Mouse (Mus musculus): Measurements from ENCODE around the gene Dram1. TPM values are rescaled to one million over a fixed set of nuclear protein-coding genes. Genes with fewer than 3 reads are reported as not detected.

The Dram1 gene
- total RNA-seq, 2 experiments from 2014 or later = 0.87 to 1.9 TPM

- DNase-seq (ENCODE audit: low spot score in 2 of 2) = no peak
Measured at GRCm38 (mm10) chr10:88351411-88352103, 27.3 kb downstream of the Dram1 start.

GRCm38 (mm10) chr10:88350687-88351086 lies 28.2 kb downstream of the Dram1 start:
- no peak for DNase-seq (ENCODE audit: low spot score in 2 of 2)

- no peak for DNase-seq (ENCODE audit: low spot score in 2 of 2)
Measured at GRCm38 (mm10) chr10:88349800-88350199, 29.1 kb downstream of the Dram1 start.

- no peak for DNase-seq (ENCODE audit: low spot score in 2 of 2)
Measured at GRCm38 (mm10) chr10:88346454-88347245, 32.2 kb downstream of the Dram1 start.

GRCm38 (mm10) chr10:88345899-88346401 lies 32.9 kb downstream of the Dram1 start:
- DNase-seq (ENCODE audit: low spot score in 2 of 2) = no peak

- no peak for DNase-seq (ENCODE audit: low spot score in 2 of 2)
Measured at GRCm38 (mm10) chr10:88341368-88341767, 37.5 kb downstream of the Dram1 start.

- DNase-seq (ENCODE audit: low spot score in 2 of 2) = no peak
Measured at GRCm38 (mm10) chr10:88340660-88341059, 38.2 kb downstream of the Dram1 start.

- DNase-seq (ENCODE audit: low spot score in 2 of 2) = peak in 1 of 2 experiments; percentile 39
Measured at GRCm38 (mm10) chr10:88330695-88331094, 48.2 kb downstream of the Dram1 start.

GRCm38 (mm10) chr10:88328056-88328450 lies 50.8 kb downstream of the Dram1 start:
- DNase-seq (ENCODE audit: low spot score in 2 of 2) = no peak

- peak; percentile 77 to 94 for DNase-seq (ENCODE audit: low spot score in 2 of 2)
Measured at GRCm38 (mm10) chr10:88327160-88328055, 51.5 kb downstream of the Dram1 start.

GRCm38 (mm10) chr10:88321739-88322138 lies 57.1 kb downstream of the Dram1 start:
- DNase-seq (ENCODE audit: low spot score in 2 of 2) = no peak

- DNase-seq (ENCODE audit: low spot score in 2 of 2) = no peak
Measured at GRCm38 (mm10) chr10:88320714-88321416, 58.0 kb downstream of the Dram1 start.

- DNase-seq (ENCODE audit: low spot score in 2 of 2) = no peak
Measured at GRCm38 (mm10) chr10:88318179-88318578, 60.7 kb downstream of the Dram1 start.

GRCm38 (mm10) chr10:88317151-88317550 lies 61.7 kb downstream of the Dram1 start:
- DNase-seq (ENCODE audit: low spot score in 2 of 2) = no peak

- no peak for DNase-seq (ENCODE audit: low spot score in 2 of 2)
Measured at GRCm38 (mm10) chr10:88314841-88315240, 64.0 kb downstream of the Dram1 start.

- no peak for DNase-seq (ENCODE audit: low spot score in 2 of 2)
Measured at GRCm38 (mm10) chr10:88309851-88310250, 69.0 kb downstream of the Dram1 start.

GRCm38 (mm10) chr10:88306235-88306634 lies 72.6 kb downstream of the Dram1 start:
- no peak for DNase-seq (ENCODE audit: low spot score in 2 of 2)

GRCm38 (mm10) chr10:88304302-88304701 lies 74.6 kb downstream of the Dram1 start:
- peak; percentile 57 to 85 for DNase-seq (ENCODE audit: low spot score in 2 of 2)

- no peak for DNase-seq (ENCODE audit: low spot score in 2 of 2)
Measured at GRCm38 (mm10) chr10:88303079-88303478, 75.8 kb downstream of the Dram1 start.

- no peak for DNase-seq (ENCODE audit: low spot score in 2 of 2)
Measured at GRCm38 (mm10) chr10:88301802-88302470, 76.9 kb downstream of the Dram1 start.
